In the genomic region with DNA sequence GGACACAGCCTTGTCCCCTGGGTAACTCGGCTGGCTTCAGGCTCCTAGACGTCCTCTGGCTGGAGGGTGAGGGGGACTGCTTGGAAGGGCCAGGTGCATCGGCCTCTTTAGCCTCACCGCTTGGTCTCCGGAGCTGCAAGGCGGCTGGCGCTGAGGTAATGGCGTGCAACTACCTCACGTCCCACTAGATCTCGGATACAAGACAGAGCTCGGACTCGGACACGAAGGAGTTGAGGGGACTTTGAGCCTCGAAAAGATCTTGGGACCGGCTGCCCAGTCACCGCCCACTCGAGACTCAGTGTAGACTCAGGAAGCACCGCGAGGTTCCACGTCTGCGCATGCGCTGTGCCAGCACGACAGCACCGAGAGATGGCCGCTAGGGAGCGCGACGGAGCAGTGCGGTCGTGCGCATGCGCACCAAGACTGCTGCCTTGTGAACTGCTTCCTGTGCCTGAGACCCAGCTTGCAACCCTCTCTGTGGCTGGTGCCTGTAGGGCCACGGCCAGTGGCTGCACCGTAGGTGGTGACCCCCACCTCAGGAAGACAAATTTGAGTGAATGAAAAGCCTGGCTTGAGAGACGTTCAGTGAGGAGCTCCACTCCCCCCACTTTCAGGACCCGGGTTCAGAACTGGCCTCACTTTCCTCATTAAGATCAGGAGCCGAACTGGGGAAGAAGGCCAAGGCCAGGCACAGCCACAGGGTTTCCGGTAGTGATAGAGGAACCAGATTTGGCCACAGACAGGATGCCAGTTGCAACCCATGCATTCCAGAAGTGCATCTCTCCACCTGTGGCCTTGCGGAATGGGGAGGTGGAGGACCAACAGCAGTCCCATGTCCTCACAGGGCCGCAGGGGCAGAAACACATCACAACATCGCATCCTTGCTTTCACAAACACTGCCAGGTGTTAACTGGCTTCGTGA, we compare ENCODE assay signal across 8 mouse cellular contexts. TPM values are rescaled to one million over a fixed set of nuclear protein-coding genes. Genes with fewer than 3 reads are reported as not detected.
DNase-seq lines count a peak whose midpoint lies in the region; ATAC-seq lines count a peak whose summit lies in the region.

No protein-coding gene starts in this region.

- DNase-seq in adrenal gland, postnatal 10 days: peak; percentile 97
- DNase-seq in embryo, embryonic 9.5 days (ENCODE audit: extremely low spot score): peak; percentile 96
- peak; percentile 94 to 100 for DNase-seq in gastrocnemius, postnatal 36 days
- peak; percentile 98 for DNase-seq in intestine, embryonic 14.5 days (ENCODE audit: low spot score)
- peak; percentile 93 to 94 for DNase-seq in left cerebral cortex, postnatal 10 days (ENCODE audit: extremely low spot score in 1 of 2, low spot score in 2 of 2)
- peak; percentile 95 for DNase-seq in right cerebral cortex, postnatal 10 days (ENCODE audit: low spot score in 2 of 2)
- peak; percentile 93 for DNase-seq in urinary bladder, postnatal 14 days (ENCODE audit: low spot score)

- peak overlapping the region; percentile 55 for H3K9ac ChIP-seq in intestine, embryonic 14.5 days (ENCODE audit: low read length)

- no peaks in the 10 kb centered on the region for H3K9me3 ChIP-seq in intestine, embryonic 14.5 days (ENCODE audit: control insufficient read depth, low read length)

- H3K4me3 ChIP-seq in intestine, embryonic 14.5 days (ENCODE audit: low read depth, low read length): peak overlapping the region; percentile 46

- peaks cover 11% of the 10 kb centered on the region; the same call in 1 of the 2 replicates for H3K4me1 ChIP-seq in intestine, embryonic 14.5 days (replicated peaks; ENCODE audit: control insufficient read depth, insufficient read depth, low read length)

- intact Hi-C loops in gastrocnemius, postnatal 36 days (cut with DNase I): no loop called here
- intact Hi-C loops in left cerebral cortex, postnatal 10 days (cut with DNase I): loop anchor here (5.0 kb wide), 2 partner anchors 58 to 158 kb away; no protein-coding TSS in a partner anchor

- H3K4me2 ChIP-seq in intestine, embryonic 14.5 days (ENCODE audit: low read length): peak overlapping the region; percentile 68

- WGBS in intestine, embryonic 14.5 days: 16% methylated on average over 42 of the region's 42 CpGs

- ATAC-seq in intestine, embryonic 14.5 days (replicated peaks; ENCODE audit: low FRiP score, low TSS enrichment, low read depth): peak; percentile 90
- ATAC-seq in megakaryocyte progenitor cell, adult 5-6 weeks (replicated peaks; ENCODE audit: poor library complexity): peak; percentile 87

- peak overlapping the region; percentile 24; the same call in 1 of the 2 replicates for H3K27ac ChIP-seq in intestine, embryonic 14.5 days (ENCODE audit: low read depth)

- no peaks in the 10 kb centered on the region for H3K36me3 ChIP-seq in intestine, embryonic 14.5 days (ENCODE audit: control insufficient read depth, insufficient read depth, low read length)

- no peaks in the 10 kb centered on the region for H3K27me3 ChIP-seq in intestine, embryonic 14.5 days (replicated peaks; ENCODE audit: control insufficient read depth, insufficient read depth, low read length)

RNA-seq across cellular contexts. Expression of gene Adcy9, which starts 54.8 kb away (rescaled TPM):
- 10 to 100 TPM; 31.4 to 36.2 TPM for total RNA-seq in adrenal gland, postnatal 10 days (2021)
- total RNA-seq in gastrocnemius, postnatal 36 days (2021): 10 to 100 TPM; 26.3 to 30.6 TPM
- 1.6 and 2.2 TPM in 2 replicates for polyA plus RNA-seq in intestine, embryonic 14.5 days (2014; fragmentation: Nextera tagmentation; extraction: Ambion mirVana)
- 10 to 100 TPM; 30.8 to 35.9 TPM for total RNA-seq in left cerebral cortex, postnatal 10 days (2021)
- total RNA-seq in megakaryocyte progenitor cell, adult 5-6 weeks (2015): 1.1 and 2.7 TPM in 2 replicates
- total RNA-seq in megakaryocyte progenitor cell, adult 5-6 weeks (2017): 3.7 and 4.7 TPM in 2 replicates

Comparison
In these comparisons a context has a peak if more than half of its experiments do, and no peak if none do; other contexts are left out.
1. Peak in every context shown above with its lines: DNase-seq, ATAC-seq, H3K4me3 ChIP-seq and H3K27ac ChIP-seq.
2. RNA of gene Adcy9, which starts 54.8 kb away (total RNA-seq): 31.4 to 36.2 TPM in adrenal gland, postnatal 10 days, 30.8 to 35.9 TPM in left cerebral cortex, postnatal 10 days and 26.3 to 30.6 TPM in gastrocnemius, postnatal 36 days; 1.1 to 4.7 TPM in megakaryocyte progenitor cell, adult 5-6 weeks; every median in the first group is over 4 times any median in the second.